Mouse (Mus musculus) skeletal muscle tissue, adult 2 months (tissue): Measurements from ENCODE around the gene Pik3r6.

ENCODE experiments used
- DNase-seq: peaks from one replicate; pipeline ENCODE4 v3.0.0-alpha.2; 2012; ENCODE audit warnings: low read depth, low spot score

Gene Pik3r6

GRCm38 (mm10) chr11:68502902-68503629 is at the start of gene Pik3r6:
TSS of gene Pik3r6 (plus strand) at chr11:68503019.
- DNase-seq = peak; percentile 50

GRCm38 (mm10) chr11:68453301-68453700 is 49.5 kb upstream of the Pik3r6 start:
- DNase-seq = no peak

GRCm38 (mm10) chr11:68458086-68458485 is 44.7 kb upstream of the Pik3r6 start:
- DNase-seq = peak; percentile 13

GRCm38 (mm10) chr11:68459021-68459420 is 43.8 kb upstream of the Pik3r6 start:
- no peak for DNase-seq

GRCm38 (mm10) chr11:68459486-68459885 is 43.3 kb upstream of the Pik3r6 start:
- DNase-seq = no peak

- no peak for DNase-seq
Measured at GRCm38 (mm10) chr11:68462716-68463115, 40.1 kb upstream of the Pik3r6 start.

- DNase-seq = no peak
Measured at GRCm38 (mm10) chr11:68464260-68464659, 38.6 kb upstream of the Pik3r6 start.

- DNase-seq = no peak
Measured at GRCm38 (mm10) chr11:68465090-68465489, 37.7 kb upstream of the Pik3r6 start.

- no peak for DNase-seq
Measured at GRCm38 (mm10) chr11:68467441-68467840, 35.4 kb upstream of the Pik3r6 start.

GRCm38 (mm10) chr11:68467962-68468612 is 34.7 kb upstream of the Pik3r6 start:
- DNase-seq = no peak

GRCm38 (mm10) chr11:68468886-68469285 is 33.9 kb upstream of the Pik3r6 start:
- no peak for DNase-seq

GRCm38 (mm10) chr11:68472162-68472849 is 30.5 kb upstream of the Pik3r6 start:
- no peak for DNase-seq

- DNase-seq = no peak
Measured at GRCm38 (mm10) chr11:68474600-68474999, 28.2 kb upstream of the Pik3r6 start.

- no peak for DNase-seq
Measured at GRCm38 (mm10) chr11:68475676-68476075, 27.1 kb upstream of the Pik3r6 start.

- no peak for DNase-seq
Measured at GRCm38 (mm10) chr11:68477661-68478060, 25.2 kb upstream of the Pik3r6 start.

GRCm38 (mm10) chr11:68478574-68478981 is 24.2 kb upstream of the Pik3r6 start:
- DNase-seq = no peak

- no peak for DNase-seq
Measured at GRCm38 (mm10) chr11:68480660-68481059, 22.2 kb upstream of the Pik3r6 start.

- no peak for DNase-seq
Measured at GRCm38 (mm10) chr11:68482001-68482400, 20.8 kb upstream of the Pik3r6 start.

- DNase-seq = no peak
Measured at GRCm38 (mm10) chr11:68483213-68483612, 19.6 kb upstream of the Pik3r6 start.

- DNase-seq = no peak
Measured at GRCm38 (mm10) chr11:68484431-68484830, 18.4 kb upstream of the Pik3r6 start.

- peak; percentile 53 for DNase-seq
Measured at GRCm38 (mm10) chr11:68485206-68485942, 17.4 kb upstream of the Pik3r6 start.

GRCm38 (mm10) chr11:68486093-68486492 is 16.7 kb upstream of the Pik3r6 start:
- DNase-seq = no peak
